Mouse (Mus musculus) heart, postnatal 14 days (tissue): ENCODE results near the gene Phf19. TPM values are rescaled to one million over a fixed set of nuclear protein-coding genes. Genes with fewer than 3 reads are reported as not detected.
A peak's percentile ranks its signal among the peaks of the same experiment; 100 is the strongest.

Experiments
- DNase-seq, 2 experiments: peaks; one replicate each; pipeline ENCODE4 v3.0.0; 2021 to 2022
- intact Hi-C: fragments of 180-260 bp; cut with DNase I; formaldehyde crosslinking; loops from one replicate; pipeline ENCODE4 v1.15.1; 2025
- long read RNA-seq, 2 experiments: library from polyadenylated mRNA; stranded (forward); transcript quantifications; one replicate each; pipeline ENCODE4 v2.0.0; 2021
- total RNA-seq, 2 experiments: library from RNA; stranded (reverse); gene quantifications; 2 replicates each; pipeline ENCODE4 v1.2.3; 2021

Gene Phf19
- 1 to 10 TPM; 1.9 TPM for total RNA-seq
- long read RNA-seq, experiment 1, partial matches to known transcripts = 2 of 2 reads
- long read RNA-seq, experiment 1, other reads (novel, unspliced or antisense) = 0 of 2 reads
- long read RNA-seq, experiment 2, partial matches to known transcripts = 2 of 2 reads
- long read RNA-seq, experiment 2, other reads (novel, unspliced or antisense) = 0 of 2 reads

- DNase-seq = peak; percentile 51 to 58
- intact Hi-C loops = no loop called here
Observed at GRCm38 (mm10) chr2:34913218-34914068, at the start of gene Phf19. Gene Phf19 (minus strand): TSS chr2:34914026.

GRCm38 (mm10) chr2:34963371-34963956 is 49.6 kb upstream of the Phf19 start:
- DNase-seq = no peak
- intact Hi-C loops = no loop called here

- DNase-seq = no peak
- intact Hi-C loops = no loop called here
Observed at GRCm38 (mm10) chr2:34962893-34963292, 49.1 kb upstream of the Phf19 start.

- DNase-seq = no peak
- intact Hi-C loops = no loop called here
Observed at GRCm38 (mm10) chr2:34962211-34962610, 48.4 kb upstream of the Phf19 start.

- intact Hi-C loops = no loop called here
- DNase-seq = peak; percentile 48 to 55
Observed at GRCm38 (mm10) chr2:34961481-34962036, 47.7 kb upstream of the Phf19 start, which contains the start of gene Traf1. Gene Traf1 (minus strand): TSS chr2:34961772.

- intact Hi-C loops = no loop called here
- DNase-seq = no peak
Observed at GRCm38 (mm10) chr2:34960966-34961365, 47.1 kb upstream of the Phf19 start.

- no peak for DNase-seq
- intact Hi-C loops = no loop called here
Observed at GRCm38 (mm10) chr2:34960466-34960865, 46.6 kb upstream of the Phf19 start.

GRCm38 (mm10) chr2:34958582-34958981 is 44.8 kb upstream of the Phf19 start:
- DNase-seq = no peak

GRCm38 (mm10) chr2:34958036-34958435 is 44.2 kb upstream of the Phf19 start:
- intact Hi-C loops = no loop called here
- no peak for DNase-seq

More at GRCm38 (mm10) chr2:34958582-34958981, 44.8 kb upstream of the Phf19 start:
- intact Hi-C loops = no loop called here

- intact Hi-C loops = no loop called here
- DNase-seq = no peak
Observed at GRCm38 (mm10) chr2:34957405-34957804, 43.6 kb upstream of the Phf19 start.

GRCm38 (mm10) chr2:34956941-34957340 is 43.1 kb upstream of the Phf19 start:
- intact Hi-C loops = no loop called here
- DNase-seq = no peak

GRCm38 (mm10) chr2:34954344-34954743 is 40.5 kb upstream of the Phf19 start:
- DNase-seq = no peak
- intact Hi-C loops = no loop called here

- DNase-seq = no peak
- intact Hi-C loops = no loop called here
Observed at GRCm38 (mm10) chr2:34953547-34954116, 39.8 kb upstream of the Phf19 start.

- no peak for DNase-seq
- intact Hi-C loops = no loop called here
Observed at GRCm38 (mm10) chr2:34953018-34953417, 39.2 kb upstream of the Phf19 start.

- intact Hi-C loops = no loop called here
- DNase-seq = no peak
Observed at GRCm38 (mm10) chr2:34951469-34951868, 37.6 kb upstream of the Phf19 start.

GRCm38 (mm10) chr2:34948622-34949021 is 34.8 kb upstream of the Phf19 start:
- intact Hi-C loops = no loop called here
- no peak for DNase-seq

- DNase-seq = no peak
- intact Hi-C loops = no loop called here
Observed at GRCm38 (mm10) chr2:34946046-34946445, 32.2 kb upstream of the Phf19 start.

GRCm38 (mm10) chr2:34945580-34945979 is 31.8 kb upstream of the Phf19 start:
- intact Hi-C loops = no loop called here
- no peak for DNase-seq

- intact Hi-C loops = no loop called here
Observed at GRCm38 (mm10) chr2:34944761-34945160, 30.9 kb upstream of the Phf19 start.

GRCm38 (mm10) chr2:34943556-34944120 is 29.8 kb upstream of the Phf19 start:
- intact Hi-C loops = no loop called here

More at GRCm38 (mm10) chr2:34944761-34945160, 30.9 kb upstream of the Phf19 start:
- peak; percentile 61 to 70 for DNase-seq

More at GRCm38 (mm10) chr2:34943556-34944120, 29.8 kb upstream of the Phf19 start:
- no peak for DNase-seq
